Mouse (Mus musculus) spleen, postnatal 4 days (tissue): ENCODE measurements around the gene Tpm3.

Experiments used
- DNase-seq, 2 experiments: peaks; one replicate each; pipeline ENCODE4 v3.0.0; 2022; ENCODE audit warnings: low spot score in 2 of 2

Gene Tpm3

GRCm38 (mm10) chr3:90136660-90137059 is 64.2 kb downstream of the Tpm3 start:
- DNase-seq, result no peak

- DNase-seq, result no peak
These were observed 65.2 kb downstream of the Tpm3 start for GRCm38 (mm10) chr3:90137606-90138005.

GRCm38 (mm10) chr3:90139962-90140361 is 67.5 kb downstream of the Tpm3 start:
- DNase-seq, result no peak

GRCm38 (mm10) chr3:90145461-90145860 is 73.0 kb downstream of the Tpm3 start:
- DNase-seq, result no peak

GRCm38 (mm10) chr3:90146651-90147050 is 74.2 kb downstream of the Tpm3 start:
- DNase-seq, result no peak
